Mouse (Mus musculus) A20 (cell line): Measurements from ENCODE around the gene Dnajb9.
"Not testable (repeated sequence)": the region's sequence is repeated elsewhere in the genome, so short reads cannot be mapped to it uniquely, and the experiment has no call there.

Experiments
- DNase-seq: peaks from one replicate; pipeline ENCODE4 v3.0.0-alpha.2; 2011; ENCODE audit warnings: low read depth, low spot score

Gene Dnajb9

GRCm38 (mm10) chr12:44209824-44210752, at the start of gene Dnajb9:
Dnajb9 (minus strand) TSS chr12:44210326.
- peak; percentile 100 for DNase-seq

DNA sequence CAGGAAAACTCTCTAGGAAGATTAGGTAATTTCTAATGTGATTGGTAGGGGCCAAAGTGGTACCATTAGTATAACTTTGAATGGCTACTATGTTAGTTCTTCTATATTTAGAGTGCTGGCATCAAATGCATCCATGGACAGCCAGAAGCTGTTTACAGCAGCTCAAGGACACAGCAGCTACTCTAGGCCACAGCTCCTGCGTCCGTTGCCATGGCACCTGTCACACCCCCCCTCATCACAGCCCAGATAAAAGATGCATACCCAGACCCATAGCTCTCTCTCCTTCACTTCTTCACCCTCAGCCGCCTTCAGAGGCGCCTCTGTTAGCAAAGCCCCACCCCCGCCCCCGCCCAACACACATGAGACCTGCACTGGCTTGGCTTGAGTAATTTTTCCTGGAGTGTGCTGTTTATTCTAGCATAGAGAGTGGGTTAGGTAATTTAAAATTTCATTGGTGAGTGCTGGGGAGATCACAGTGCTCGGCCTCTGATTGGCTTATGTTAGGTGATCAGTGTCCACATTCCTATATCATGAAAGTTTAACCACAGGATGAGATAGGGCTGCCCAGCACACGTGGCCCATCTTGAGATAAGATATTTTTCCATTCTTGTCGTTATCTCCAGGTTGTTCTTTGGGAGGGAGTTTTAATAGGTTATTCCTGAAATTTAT, 38.3 kb upstream of the Dnajb9 start:
- no peak for DNase-seq

DNA sequence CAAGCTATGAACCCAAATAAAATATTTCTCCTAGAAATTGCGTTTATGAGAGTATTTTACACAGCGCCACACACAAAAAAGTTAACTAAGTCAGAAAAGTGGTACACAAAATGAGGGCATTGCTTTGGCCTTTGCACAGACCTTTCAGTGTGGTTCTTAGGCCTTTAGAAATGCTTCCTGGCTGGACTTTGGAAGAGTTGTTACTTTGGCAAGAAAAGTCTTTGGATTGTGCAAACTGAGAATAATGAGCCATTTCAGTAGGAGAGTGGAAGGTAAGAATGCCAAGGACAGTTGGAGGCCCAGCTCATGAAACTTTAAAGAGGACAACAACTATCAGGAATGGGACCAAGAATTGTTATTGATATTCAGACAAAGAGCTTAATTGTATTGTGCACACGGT, 35.6 kb upstream of the Dnajb9 start:
- no peak for DNase-seq

- peak; percentile 85 for DNase-seq
These were observed 32.3 kb upstream of the Dnajb9 start for GRCm38 (mm10) chr12:44242407-44242806.

DNA sequence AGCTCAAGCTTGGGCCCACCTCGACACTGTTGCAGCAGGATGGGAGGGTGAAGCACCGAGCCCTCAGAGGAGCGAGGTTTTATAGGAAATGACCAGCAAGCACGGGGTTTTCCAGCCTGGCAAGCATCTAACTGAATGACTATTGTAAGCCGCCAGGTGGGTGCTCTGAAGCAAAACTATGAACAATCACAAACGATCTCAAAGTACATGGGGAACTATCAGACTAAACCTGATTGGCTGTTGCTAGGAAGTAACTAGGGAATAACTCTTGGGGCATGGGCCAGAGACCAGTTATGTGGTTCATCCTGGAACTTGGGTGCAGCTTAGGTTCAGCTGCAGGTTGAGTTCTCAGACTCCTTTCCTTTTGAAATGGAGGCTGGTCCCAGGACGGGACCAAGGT, 31.0 kb upstream of the Dnajb9 start:
- peak; percentile 93 for DNase-seq

GRCm38 (mm10) chr12:44224650-44225049, 14.5 kb upstream of the Dnajb9 start:
- peak; percentile 83 for DNase-seq

- DNase-seq, result peak; percentile 64
These were observed 12.9 kb upstream of the Dnajb9 start for GRCm38 (mm10) chr12:44223044-44223443.

DNA sequence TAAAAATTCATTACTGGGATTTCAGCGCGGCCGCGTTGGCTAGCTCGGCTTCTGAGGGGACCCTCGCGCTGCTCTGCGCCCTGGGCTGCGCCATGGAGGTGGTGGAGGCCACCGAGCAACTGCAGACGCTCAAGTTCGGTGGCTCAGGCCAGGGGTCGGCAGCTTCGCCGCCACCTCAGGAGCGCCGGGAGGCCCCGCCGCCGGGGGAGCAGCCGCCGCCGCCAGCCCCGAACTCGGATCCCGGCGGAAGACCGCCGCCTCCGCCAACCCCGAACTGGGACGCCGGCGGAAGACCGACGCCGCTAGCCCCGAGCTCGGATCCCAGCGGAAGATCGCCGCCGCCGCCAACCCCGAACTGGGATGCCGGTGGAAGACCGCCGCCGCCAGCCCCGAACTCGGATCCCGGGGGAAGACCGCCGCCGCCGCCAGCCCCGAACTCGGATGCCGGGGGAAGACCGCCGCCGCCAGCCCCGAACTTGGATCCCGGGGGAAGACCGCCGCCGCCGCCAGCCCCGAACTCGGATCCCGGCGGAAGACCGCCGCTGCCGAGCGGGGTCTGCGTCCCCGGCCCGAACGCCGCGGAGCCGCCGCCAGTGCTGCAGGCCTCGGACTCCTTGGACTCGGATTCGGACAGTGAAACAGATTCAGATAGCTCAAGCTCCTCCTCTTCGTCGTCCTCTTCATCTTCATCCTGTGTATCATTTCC, 11.7 kb upstream of the Dnajb9 start:
- peak; percentile 82 for DNase-seq

DNA sequence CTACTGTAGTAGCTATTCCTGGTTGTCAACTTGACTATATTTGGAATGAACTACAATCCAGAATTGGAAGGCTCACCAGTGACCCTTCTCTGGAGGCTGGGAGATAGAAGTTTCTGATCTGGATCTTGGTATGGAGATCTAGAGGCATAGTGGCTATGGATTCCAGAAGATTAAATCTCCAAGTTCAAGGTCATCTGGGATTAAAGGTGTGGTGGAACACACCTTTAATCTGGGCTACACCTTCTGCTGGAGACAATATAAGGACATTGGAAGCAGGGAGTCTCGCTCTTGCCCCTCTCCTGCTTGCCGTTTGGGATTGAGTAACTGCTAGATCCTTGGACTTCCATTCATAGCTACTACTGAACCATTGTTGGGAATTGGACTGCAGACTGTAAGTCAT, 10.9 kb upstream of the Dnajb9 start, which contains the start of gene Pnpla8:
Pnpla8 (plus strand) TSS at position 301 of the 400 bp plus-strand sequence.
- not testable (repeated sequence) for DNase-seq

DNA sequence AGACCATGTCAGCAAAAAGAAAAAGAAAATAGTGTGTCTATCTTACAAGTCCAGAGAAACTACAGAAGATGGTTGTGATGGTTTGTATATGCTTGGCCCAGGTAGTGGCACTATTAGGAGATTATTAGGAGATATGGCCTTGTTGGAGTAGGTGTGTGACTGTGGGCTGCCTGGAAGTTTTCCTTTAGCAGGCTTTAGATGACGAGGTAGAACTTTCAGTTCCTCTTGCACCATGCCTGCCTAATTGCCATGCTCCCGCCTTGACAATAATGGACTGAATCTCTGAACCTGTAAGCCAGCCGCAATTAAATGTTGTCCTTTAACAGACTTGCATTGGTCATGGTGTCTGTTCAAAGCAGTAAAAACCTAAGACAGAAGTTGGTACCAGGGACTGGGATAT, 1.4 kb upstream of the Dnajb9 start:
- peak; percentile 67 for DNase-seq

DNA sequence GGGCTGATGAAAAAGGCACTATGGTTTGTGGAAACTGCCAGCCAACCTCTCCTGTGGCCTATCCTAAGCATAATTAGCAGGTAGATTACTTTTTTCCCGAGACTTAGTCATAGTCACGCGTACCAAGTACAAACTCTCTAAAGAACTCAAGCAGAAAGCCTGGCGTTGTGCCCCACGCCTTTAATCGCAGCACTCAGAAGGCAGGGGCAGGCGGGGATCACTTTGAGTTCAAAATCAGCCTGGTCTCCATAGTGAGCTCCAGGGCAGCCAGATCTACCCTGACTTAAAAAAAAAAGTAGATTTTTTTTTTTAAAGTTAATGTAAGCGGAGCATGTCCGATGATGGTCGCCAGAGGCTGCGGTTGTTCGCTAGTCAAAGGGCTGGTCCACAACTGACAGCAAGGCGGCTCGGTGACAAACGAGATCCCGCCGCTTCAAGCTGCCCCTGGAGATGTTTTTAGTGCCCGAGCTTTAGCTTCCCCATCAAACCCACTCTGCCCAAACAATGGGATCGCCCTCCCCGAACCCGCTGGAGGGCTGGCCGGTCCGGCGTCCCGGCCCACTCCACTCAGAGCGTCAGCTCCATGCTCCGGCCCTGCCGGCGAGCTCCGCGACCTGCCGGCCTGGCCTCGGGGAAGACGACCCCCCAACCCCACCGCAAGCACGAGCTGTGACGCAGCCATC, 844 bp downstream of the Dnajb9 start:
- peak; percentile 70 for DNase-seq

GRCm38 (mm10) chr12:44197873-44198525, 12.1 kb downstream of the Dnajb9 start:
- DNase-seq, result no peak

- peak; percentile 65 for DNase-seq
These were observed 28.8 kb downstream of the Dnajb9 start for GRCm38 (mm10) chr12:44181081-44181982.

DNA sequence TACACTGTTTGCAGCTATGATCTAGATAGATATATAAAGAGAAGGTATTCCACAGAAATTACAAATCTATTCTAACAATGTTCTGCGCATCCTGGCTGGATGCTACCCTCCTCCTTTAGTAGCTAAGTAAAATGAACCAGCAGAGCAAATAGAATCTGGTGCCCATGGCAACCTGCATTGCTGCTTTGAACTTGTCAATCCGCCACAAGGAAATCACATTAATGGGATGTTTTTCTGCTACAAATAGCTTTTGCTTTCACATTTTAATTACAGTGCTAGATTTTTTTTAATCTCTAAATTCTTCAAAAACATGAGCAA, 33.1 kb downstream of the Dnajb9 start:
- no peak for DNase-seq

DNA sequence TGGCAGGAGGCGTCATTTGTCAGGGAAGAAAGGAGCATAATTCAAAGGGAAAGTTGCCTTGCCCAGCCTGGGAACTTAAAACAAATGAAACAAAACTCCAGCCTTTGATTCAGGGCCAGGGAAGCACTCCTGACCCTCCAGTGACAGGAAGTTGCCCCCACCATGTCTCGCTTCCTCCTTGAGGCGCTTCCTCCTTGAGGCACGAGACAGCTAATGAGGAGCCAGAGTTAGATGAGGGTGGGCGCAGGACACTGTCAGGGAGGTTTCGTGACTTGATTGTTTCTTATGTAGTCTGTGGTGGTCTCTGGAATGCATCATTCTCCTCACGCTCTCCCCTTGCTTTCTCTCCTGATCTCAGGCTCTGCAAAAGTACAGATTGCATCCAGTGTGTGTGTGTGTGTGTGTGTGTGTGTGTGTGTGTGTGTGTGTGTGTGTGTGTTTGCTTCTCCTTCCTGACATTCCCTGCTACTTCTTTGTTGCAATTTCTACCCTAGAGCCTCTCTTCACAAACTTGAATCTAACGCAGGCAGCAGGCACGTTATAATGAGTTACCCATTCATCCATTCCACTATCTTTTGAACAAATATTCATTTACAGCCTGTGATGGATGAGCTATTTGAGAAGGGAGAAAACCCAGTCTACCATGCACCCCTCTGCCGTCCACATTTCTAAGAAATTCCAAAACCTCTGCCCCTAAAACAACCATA, 33.6 kb downstream of the Dnajb9 start:
- DNase-seq, result no peak

DNA sequence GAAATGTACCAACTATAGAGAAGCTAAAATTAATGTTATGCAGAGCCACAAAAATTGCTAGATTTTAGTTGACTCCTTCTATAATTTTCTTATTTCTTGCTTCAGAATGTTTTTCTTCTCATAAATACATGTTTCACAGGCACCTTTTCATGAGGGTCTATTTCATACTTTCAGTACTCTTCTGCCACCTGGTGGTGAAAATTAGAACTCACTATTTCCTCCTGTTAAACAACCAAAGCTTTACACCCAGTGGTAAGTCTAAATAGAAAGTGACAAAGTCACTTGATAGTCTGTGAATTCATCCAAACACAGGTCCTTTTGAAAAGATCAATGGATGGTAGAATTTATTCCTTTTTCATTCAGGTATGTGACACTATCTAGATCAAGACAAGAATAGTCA, 43.2 kb downstream of the Dnajb9 start:
- peak; percentile 76 for DNase-seq

GRCm38 (mm10) chr12:44159349-44159748, 50.8 kb downstream of the Dnajb9 start:
- peak; percentile 59 for DNase-seq
